Mouse (Mus musculus): ENCODE results near the gene Fam122b.

Fam122b gene

GRCm38 (mm10) chrX:53201616-53202015 is 68.0 kb downstream of the Fam122b start:
- DNase-seq (ENCODE audit: low read depth, low spot score) = no peak

- DNase-seq (ENCODE audit: low read depth, low spot score) = no peak
Measured at GRCm38 (mm10) chrX:53197681-53198080, 71.9 kb downstream of the Fam122b start.

GRCm38 (mm10) chrX:53196392-53196791 is 73.2 kb downstream of the Fam122b start:
- DNase-seq (ENCODE audit: low read depth, low spot score) = no peak
